Mouse (Mus musculus) spleen, adult 2 months (tissue): ENCODE measurements at regions not wholly inside any gene's neighbourhood (a gene's known extent, or its start where the extent isn't known, plus 50 kb on each side); places are given as distances from the start of the nearest gene placed in this dataset.

Experiments used
- CTCF ChIP-seq: fragments of 200-500 bp; IDR thresholded peaks from 2 replicates; pipeline ENCODE4 v1.5.1; 2011; ENCODE audit warnings: mild to moderate bottlenecking, inconsistent platforms; ENCODE audit not compliant: insufficient read depth, insufficient read length, insufficient replicate concordance; ENCODE audit errors: extremely low read depth
- POLR2A ChIP-seq: fragments of 200-500 bp; IDR thresholded peaks from 2 replicates; pipeline ENCODE4 v1.6.1; 2011; ENCODE audit warnings: low read depth, low read length, inconsistent platforms

GRCm38 (mm10) chr8:78119682-78120081 lies 93.4 kb upstream of the Ttc29 start:
- TF ChIP-seq CTCF, result no peak
- no peak for TF ChIP-seq POLR2A
